Mouse (Mus musculus) brain, embryonic 18.5 days (tissue): ENCODE results near the gene Nelfa.
"Not testable (repeated sequence)": the region's sequence is repeated elsewhere in the genome, so short reads cannot be mapped to it uniquely, and the experiment has no call there.

Source experiments
- DNase-seq: peaks from one replicate; pipeline ENCODE4 v3.0.0-alpha.2; 2012; ENCODE audit warnings: low read depth, low spot score

Gene Nelfa

DNA sequence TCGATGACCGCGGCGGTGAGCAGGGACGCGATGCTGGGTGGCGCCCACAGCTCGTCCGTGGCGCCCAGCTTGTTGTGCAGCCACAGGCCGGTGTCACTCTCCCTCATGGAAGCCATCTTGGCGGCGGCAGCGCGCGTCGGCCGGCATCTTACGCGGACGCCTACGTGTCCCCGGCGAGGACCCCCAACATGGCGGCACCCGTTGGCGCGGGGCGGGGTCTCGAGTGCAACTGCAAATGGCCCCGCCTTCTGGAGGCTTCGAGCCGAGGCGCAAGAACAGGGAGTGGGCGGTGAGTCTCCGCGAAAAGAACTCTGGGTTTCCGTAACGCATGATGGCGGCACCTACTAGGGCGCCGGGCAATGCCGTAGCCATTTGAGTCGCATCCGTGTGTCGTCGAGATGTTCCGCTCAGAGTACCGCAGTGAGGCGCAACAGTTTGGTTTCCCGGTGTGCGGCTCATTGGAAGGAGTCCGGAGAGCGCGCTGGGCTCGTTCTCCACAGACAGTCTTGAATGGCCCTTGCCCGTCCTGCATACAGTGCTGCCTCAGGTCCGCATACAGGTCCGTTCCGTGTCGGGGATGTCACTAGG lies at the start of gene Nelfa:
TSS of gene Nelfa (minus strand) at position 294 of the 588 bp plus-strand sequence.
- peak; percentile 98 for DNase-seq

DNA sequence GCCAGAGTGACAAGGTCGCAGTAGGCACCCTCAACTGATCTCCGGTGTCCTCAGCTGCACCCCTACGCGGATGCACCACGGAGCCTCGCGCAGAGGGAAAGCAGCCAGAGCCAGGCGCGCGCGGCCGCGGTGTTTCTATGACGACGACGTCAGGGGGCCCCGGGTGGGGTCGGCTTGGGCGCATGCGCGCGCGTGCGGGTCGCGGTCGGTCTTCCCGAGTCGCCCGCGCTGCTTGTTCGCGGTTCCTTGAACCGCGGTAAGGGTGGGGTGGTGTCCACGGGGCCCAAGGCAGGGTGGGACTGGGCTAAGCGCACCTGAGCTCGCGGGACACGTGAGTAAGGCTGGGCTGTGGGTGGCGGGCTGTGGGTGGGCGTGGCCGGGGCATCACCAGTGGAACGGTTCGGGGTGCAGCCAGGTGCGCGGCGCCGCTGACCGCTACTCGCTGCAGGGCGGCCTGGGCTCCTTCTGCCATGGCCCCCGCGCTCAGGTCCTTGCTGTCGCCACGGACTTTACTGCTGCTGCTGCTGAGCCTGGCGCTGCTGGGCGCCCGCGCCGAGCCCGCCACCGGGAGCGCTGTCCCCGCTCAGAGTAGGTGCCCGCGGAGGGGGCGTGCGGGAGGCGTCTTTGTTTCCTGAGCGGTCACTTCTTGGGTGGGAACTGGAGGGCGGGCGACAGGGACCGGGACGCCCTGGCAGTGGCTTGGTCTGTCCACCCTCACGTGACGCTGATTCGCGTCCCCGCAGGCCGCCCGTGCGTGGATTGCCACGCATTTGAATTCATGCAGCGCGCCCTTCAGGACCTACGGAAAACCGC lies 47.3 kb upstream of the Nelfa start, which contains the start of gene Gm1673:
TSS of gene Gm1673 (plus strand) at position 125 of the 813 bp plus-strand sequence.
- DNase-seq: peak; percentile 74

DNA sequence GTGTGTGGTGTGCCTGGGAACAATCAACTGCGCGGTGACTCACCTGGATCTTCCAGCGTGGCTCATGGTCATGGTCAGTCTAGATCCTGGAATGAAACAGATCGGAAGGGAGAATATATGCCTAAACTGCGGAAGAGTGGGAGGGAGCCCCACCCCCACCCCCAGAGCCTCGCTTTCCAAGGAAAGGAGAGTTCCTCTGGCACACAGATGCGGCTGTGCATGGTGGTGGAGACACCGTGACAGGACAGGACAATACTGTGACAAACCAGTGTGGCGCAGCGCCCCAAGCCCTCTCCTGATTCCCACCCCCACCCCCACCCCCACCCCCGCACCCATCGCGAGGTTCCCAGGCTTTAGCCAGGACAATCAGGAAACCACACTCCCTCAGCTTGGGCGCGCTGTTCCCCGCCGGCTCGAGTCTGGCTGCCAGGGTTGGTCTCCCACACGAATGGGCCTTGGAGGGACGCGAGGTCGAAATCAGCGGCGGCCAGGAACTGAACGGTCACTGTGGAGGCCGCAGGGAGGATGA lies 46.6 kb upstream of the Nelfa start:
- DNase-seq: no peak

DNA sequence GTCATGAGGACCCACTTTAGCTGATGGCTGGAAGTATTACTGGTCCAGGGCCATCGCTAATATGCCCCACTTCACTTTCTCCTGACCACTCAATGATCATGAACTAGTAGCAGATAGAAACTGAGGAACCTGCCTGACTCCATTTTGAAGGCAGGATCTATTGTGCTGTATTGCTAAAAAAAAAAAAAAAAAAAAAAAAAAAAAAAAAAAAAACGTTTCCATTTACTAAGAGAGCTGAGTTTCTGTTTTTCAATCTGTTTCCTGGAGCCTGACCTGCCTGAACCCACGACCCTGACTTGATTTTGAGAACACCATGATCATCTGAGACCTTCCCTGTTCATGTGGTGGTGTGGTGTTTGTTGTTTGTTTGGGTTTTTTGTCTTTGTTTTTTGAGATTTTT lies 40.1 kb upstream of the Nelfa start:
- no peak for DNase-seq

DNA sequence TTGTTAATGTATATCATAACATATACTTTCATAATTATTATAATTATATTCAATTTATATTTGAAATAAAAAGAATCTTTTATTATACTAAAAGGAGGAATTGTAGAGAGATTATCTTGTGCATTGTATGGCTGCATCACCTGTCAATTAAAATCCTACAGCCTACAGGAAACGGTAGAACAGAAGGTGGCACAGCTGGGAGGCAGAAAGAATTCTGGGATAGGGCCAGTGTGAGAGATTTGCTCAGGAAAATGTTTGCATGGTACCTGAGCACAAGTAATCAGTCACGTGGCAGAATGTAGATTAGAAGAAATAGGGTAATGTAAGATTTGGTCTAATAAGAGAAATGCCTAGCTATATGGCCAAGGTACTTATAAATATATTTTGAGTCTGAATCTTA lies 38.5 kb upstream of the Nelfa start:
- DNase-seq: no peak

DNA sequence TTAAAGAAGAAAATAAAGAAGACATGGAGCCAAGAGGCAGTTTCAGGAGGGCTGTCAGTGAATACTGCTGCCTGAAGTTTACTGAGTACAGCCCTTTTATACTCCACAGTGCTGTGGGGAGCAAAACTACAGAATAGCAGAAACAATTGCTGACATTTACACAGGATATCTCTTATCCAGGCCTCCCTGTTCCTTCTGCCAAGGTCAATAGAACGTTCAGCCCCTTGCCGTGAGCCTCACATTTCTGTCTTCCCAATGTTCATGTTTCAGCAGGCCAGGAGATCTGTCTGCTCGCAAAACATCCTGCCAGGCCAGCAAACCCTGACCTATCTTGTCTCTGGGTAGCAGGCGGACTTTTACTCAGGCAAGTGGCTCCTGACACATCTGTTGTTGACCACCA lies 23.2 kb upstream of the Nelfa start:
- DNase-seq: no peak

DNA sequence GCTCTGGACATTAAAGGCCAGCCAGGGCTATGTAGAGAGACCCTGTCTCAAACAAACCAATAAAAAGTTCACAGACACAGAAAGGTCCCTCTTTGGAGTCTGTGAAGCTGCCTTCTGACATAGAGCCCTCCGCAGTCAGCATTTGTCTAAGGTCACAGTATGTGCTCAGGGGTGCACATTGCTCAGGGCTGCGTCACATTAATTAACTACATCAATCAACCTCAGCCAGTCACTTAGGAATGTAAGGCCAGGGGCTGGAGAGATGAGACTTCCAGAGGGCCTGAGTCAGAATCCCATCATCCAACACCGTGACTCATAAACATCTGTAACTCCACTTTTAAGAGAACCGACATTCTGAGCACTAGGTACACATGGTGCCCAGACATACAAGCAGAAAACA lies 19.7 kb upstream of the Nelfa start:
- no peak for DNase-seq

DNA sequence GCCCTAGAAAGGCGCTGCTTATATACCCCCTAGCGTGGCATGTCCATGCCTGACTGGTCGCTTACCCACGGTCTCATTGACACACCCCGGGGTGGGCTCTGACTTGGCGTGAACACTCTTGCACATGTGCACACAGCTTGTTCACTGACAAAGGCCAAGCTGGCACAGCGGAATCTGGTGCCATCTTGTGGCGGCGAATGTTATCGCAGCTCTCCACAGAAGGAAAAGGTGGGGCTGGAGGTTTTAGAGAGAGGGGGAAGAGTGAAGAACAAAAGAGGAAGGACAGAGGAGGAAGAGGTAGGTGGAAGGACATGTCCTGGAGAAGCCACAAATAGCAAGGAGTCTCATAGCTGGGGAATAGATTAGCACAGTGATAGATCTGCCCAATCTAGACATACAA lies 18.1 kb upstream of the Nelfa start:
- peak; percentile 59 for DNase-seq

DNA sequence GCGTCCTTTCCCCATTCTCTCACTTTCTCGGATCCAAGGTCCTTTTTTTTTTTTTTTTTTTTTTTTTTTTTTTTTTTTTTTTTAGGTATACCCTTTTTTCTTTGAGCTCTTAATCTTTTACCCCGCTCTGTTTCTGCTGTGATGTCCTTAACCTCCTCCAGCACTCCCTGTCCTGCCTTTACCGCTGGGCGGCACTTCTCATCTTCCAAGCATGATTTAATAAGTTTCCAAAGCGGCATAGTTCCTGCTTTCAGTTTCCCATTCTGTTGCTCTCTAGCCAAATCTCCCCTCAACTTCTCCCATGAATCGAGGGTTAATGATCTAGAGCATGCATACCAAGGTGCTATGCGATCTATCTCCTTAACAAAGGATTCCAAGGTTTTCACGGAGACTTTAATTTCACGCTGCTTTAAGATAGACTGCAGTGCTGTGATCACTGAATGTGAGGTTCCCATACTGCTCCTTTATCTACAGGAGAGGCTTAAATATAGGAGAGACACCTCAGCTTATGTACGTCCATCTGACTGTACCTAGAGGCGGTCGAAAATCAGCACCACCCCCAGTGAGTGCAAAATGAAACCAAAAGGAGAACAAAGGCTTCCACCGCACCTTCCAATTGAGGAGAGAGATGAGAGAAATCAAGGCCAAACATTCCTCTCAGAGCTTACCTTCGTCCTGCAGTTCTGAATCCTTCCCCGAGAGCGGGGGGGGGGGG lies 17.4 kb upstream of the Nelfa start:
- no peak for DNase-seq

DNA sequence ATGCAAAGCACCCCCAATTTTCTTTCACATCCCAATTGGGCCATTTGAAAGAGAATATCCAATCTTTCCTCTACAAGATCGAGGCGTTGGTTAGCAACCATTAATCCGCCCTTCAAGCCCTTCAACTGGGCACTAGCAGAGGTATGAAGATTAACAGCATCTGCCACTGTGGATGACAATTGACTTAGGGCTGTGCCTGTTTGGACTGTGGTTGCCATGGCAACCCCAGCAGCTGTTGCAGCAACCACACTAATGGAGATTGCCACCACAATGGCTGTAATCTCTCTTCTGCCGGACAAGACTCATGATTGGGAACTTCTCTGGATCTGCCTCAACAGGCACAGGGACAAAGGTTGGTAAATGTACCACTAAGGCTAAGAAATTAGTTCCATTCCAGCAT lies 12.1 kb upstream of the Nelfa start:
- no peak for DNase-seq

DNA sequence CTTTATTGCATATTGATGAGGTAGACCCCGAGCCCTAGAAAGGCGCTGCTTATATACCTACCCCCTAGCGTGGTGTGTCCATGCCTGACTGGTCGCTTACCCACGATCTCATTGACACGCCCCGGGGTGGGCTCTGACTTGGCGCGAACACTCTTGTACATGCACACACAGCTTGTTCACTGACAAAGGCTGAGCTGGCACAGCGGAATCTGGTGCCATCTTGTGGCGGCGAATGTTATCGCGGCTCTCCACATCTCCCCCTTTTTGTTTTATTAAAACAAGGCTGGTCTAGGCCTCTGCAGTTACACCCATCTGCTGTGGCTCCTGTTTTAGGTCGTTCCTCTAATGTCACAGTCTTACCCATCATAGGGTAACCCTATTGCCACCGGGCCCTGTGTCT lies 10.8 kb upstream of the Nelfa start:
- not testable (repeated sequence) for DNase-seq

DNA sequence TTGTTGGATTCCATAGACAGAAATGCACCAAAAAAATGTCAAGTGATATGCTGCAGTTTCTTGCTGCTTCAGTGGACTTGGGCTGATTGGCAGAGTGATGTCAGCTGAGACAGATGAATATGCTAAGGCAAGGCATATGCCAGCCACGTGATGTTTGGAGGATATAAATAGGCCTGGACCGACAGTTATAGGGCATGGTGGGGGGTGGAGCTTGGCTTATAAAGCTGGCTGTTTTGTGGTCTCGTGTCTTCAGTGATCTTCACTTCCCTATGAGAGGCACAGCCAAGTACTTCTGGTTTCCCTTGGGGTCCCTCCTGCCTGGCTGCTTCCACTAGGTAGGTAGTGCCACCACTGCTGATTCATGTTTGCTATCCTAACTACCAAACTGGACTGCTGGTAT lies 2.2 kb upstream of the Nelfa start:
- DNase-seq: no peak

DNA sequence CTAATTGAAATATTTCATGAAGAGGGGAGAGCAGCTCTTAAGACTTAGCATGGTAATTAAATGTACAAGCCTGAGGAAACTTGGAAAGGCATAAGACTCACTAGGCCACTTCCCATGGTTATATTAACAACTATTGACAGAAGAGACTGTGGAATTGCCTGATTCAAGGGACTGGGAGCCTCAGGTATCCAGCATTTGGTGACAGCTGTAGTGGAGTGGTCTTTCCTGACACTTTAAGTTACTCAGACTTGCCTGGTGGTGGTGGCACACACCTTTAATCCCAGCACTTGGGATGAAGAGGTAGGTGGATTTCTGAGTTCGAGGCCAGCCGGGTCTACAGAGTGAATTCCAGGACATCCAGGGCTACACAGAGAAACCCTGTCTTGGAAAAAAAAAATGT lies 1.0 kb upstream of the Nelfa start:
- DNase-seq: no peak

DNA sequence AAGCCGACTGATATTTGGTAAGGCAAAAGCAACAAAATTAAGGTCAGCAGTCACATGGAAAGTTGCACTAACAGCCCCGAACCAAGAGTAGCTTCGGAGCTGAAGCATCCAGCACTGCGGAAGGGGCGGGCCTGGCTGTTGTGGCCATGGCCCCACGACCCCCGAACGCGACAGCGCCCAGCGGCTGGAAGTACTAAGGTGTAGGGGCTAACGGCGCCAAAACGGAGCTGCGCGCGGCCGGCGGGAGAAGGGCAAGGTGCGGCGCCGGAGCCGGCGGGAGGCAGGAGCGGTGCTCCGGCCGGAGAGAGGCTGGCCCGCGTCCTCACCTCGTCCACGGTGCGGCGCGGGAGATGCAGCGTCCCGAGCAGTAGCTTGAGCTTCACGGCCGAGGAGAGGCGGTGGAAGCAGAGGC lies 507 bp downstream of the Nelfa start:
- DNase-seq: no peak

DNA sequence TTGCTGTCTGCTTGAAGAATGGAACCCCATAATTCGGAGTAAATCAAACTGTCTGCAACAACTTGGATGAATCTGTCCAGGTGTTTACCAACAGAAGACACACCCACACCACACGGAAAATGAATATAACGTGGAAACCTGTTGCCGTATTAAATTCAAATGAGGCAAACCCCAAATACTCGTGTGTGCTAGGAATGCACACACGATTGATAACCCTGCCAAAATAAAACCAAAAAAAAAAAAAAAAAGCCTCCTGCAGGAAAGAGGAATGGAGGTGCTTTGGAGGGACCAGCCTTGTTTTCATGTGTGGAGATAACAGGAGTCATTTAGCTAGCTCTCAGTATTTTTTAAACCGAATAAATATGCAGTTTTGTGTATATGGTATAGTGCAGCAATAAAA lies 1.3 kb downstream of the Nelfa start:
- DNase-seq: no peak

DNA sequence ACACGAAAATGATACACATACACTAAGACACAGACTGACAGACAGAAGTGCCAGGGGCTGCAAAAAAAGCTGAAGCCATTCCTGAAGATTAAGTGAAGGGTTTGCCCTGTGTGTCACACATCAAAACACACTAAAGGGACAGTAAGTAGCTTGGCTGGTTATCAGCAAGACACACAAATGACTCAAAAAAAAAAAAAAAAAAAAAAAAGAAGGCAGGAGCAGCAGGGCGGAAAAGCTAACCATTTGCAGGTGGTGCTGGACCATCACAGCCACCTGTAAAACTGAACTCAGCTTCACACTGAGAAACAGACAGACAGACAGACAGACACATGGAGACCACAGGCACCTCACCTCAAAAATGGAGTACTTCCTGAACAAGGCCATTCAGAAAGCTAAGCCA lies 2.1 kb downstream of the Nelfa start:
- no peak for DNase-seq

DNA sequence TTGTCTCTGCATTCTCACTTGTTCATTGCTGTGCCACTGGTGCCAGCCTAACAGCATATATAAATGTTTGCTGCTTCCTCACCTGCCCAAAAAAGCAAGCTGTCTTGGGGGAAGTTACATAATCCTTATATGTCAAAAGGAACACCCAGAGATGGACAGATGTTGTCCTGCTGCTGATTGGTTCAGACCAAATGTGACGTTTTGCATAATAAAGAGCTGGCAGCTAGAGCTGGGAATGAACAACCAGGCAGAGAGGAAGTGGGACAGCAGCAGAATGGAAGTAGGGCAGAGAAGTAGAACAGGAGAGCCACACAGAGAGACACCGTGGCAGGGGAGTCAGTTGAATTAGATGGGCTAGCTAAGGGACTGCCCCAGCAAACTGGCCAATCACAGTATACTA lies 3.8 kb downstream of the Nelfa start:
- no peak for DNase-seq

DNA sequence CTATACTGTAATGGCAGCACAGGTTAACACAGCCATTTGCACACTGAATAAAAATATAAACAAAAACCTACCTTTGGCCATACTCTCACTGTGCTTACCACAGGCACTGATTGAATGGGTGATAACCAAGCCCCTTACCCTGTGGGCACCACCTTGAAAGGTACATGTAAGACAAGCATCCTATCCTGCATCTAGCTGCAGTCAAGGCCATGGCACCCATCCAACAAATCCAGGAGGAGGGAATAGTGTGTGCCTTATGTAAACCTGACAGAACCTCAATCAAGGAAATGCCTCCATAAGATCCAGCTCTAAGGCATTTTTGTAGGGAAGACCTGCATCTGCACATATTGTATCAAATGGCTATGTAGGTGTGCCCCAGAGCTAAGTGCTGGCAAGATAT lies 10.0 kb downstream of the Nelfa start:
- no peak for DNase-seq

DNA sequence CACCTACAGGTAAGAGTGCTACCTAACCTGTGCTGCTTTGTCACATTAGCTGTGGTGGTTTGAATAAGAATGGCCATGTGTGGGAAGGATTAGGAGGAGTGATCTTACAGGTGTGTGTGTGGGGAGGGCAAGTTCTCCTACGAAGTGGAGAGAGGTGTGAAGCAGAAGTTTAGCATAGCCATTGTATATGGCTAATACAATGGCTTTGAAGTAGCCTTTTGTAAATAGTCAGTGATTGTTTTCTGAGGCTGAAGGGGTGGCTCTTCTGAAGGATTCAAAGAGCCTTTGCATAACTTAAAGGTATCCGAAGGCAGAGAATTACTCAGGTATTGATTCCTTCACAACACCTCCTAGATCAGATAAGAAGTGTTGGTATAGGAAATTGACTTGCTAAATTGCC lies 13.6 kb downstream of the Nelfa start:
- DNase-seq: no peak

DNA sequence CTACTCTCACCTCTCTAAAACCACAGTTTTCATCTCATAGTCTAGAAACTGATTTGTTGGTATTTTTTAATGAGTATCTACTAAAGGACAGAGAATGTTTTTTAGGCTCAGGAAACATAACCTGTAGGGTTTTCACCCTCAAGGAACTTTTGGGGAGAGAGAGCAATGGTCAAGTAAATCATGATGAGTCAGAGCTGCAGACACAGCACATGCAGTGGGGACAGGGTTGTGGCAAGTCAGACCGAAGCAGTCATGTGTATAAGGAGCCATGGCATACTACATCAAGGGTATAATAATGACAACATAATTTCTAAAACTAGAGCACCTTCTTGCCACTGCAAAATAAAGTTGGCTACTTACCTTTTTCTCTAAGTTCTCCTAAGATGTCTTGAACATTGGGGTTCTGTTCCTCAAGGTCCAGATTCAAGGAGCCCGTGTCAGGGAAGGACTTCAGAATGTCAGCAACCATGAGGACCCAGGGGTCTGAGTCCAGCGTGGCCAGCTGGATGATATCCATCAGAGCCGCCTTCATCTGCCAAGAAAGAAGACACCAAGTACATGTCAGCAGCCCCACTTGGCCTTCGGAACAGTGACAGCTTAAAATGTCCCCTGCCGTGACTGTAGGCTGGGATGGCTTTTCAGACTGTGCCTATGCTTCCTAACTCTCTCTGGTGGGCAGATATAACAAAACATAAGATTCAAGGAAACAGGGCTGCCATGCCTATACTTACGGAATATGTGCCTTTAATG lies 14.6 kb downstream of the Nelfa start:
- DNase-seq: no peak

DNA sequence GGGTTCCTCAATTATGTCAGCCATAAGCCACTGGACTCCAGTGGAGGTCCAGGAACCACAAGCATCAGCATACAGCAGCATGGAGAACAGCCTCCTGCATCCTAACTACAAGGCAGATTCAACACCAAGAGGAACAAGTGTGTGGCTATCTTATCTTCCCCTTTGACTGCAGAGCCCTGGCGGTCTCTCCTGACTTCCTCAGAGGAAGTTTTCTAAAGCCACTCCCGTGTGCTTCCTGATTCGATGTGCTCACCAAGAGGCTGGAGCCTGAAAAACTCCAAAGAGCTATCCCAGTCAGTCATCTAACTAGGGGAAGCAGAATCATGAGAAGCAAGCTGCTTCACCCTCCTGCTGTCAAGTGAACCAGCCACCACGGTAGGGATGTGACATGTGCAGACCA lies 15.3 kb downstream of the Nelfa start:
- DNase-seq: no peak

DNA sequence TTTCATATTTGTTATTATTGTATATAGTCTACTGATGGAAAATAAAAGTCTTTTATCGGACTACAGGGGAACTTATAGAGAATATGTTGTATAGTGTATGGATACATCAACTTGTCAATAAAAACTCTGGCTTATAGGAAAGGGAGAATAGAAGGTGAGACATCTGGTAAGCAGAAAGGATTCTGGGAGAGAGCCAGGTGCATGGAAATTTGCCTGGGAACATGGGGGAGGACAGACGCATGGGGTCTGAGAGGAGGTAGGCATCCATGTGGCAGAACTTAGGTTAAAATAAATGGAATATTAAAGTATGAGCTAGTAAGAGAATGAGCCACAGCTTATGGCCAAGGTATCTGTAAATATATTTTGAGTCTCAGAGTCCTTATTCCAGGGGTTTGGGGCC lies 16.2 kb downstream of the Nelfa start:
- no peak for DNase-seq
